Mouse (Mus musculus) ovary, adult 2 months (tissue): ENCODE results near the gene Agrn. TPM values are rescaled to one million over a fixed set of nuclear protein-coding genes. Genes with fewer than 3 reads are reported as not detected.

Experiments
- polyA plus RNA-seq: library from polyadenylated mRNA; depleted of rRNA; stranded (reverse); fragments of >200 nt; gene quantifications from 2 replicates; pipeline ENCODE4 v1.2.3, GENCODE M21; 2012; rRNA removed

Gene Agrn
- 102 and 106 TPM in 2 replicates for polyA plus RNA-seq

DNA sequence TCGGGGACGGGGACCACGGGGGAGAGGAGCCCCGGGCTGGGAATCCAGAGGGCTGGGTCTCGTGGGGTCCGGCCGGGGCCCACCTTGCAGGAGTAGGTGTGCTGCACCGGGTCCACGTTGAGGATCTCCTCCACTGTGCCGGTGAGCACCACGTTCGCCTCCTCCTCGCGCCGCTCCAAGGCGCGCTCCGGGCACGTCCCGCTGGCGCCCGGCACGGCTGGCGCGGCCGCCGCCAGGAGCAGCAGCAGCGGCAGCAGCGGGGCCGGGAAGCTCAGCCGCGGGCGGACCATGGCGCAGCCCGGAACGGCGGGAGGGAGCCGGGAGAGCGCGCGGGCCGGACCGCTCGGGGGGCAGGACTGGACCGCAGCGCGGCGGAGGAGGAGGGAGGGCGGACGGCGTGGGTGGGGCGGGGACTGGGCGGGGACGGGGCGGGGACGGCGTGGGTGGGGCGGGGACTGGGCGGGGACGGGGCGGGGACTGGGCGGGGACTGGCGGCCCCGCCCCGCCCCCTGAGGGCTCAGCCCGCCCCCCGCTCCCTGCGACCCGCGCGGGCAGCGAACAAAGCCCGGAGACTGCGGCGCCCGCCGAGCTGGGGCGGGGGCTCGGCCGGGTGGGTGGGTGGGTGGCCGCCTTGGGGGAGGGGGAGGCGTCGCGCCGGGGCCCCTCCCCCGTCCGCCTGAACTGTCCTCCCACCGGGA is at the start of gene Agrn:
Gene Agrn (minus strand): TSS at position 358 of the 698 bp plus-strand sequence.

DNA sequence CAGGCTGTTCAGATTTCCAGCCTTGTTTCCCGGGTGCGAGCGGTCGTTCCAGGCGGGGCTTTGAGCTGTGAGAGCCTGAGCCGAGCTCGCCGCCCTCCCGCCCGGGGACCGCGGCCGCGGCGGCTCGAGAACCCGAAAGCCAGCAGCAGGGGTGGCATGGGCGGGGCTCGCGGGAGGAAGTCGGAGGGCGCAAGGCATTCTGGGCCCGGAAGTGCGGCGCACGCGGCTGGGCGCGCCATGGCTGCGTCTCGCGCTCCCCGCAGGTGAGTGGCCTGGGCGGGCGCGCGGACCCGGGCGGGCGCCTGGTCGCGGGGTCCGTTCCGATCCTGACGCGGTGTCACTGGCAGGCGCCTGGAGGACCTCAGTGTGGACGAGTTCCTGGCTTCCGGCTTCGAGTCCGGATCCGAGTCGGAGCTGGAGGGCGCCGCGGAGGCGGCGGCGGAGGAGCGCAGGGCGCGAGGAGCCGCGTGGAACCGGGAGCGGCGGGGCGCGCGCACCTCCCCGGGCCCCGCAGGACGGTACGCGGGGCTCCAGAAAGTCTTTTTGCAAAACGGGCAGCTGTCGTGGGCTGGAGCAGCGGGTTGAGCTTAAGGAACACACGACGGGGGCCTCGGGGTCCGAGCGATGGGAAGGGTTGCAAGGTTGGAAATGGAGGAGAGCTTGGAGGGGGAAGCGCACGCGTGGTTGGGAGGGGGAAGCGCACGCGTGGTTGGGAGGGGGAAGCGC is 38.7 kb upstream of the Agrn start, which contains the start of gene Noc2l:
Gene Noc2l (plus strand): TSS at position 203 of the 726 bp plus-strand sequence.

DNA sequence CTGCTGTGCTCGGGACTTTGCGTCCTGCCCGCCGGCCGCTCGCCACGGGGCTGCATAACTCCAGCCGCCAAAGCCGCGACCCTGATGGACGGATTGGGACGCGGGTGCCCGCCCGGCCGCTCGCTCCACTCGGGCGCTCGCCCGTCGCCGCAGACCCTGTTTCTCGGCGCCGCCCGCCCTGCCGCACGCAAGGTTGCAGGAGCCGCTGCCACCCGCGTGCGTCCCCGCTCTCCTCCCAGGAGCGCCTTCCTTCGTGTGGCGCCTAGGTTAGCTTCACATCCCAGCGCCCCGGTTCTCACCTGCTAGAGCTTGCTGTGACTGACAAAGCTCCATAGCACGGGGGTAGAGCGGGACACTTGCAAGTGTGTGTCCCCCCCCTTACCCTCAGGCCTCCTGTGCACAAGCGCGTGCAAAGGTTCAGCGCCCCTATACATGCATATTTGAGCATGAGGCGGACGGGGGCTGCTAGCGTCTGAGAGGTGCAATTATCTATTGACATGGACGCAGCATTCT is 37.5 kb upstream of the Agrn start, which contains the start of gene Plekhn1:
Gene Plekhn1 (minus strand): TSS at position 157 of the 513 bp plus-strand sequence.

DNA sequence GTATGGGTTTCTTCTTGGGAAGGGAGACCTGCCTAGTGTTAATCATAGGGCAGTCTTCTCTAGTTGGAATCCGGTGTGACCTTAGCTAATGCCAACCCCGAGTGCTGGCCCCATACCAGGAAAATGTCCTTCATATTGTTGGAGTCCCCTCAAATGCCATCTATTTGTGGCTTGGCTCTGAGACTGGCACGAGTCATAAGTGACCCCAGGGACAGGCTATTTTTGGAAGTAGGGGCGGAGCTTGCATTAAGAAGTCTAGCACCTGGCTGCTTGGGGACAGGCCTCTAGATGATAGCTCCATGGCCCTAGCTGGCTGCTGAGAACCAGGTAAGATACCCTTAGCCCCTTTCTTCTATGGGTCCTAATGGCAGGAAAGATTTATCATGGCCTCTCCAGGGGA is 18.4 kb upstream of the Agrn start, which contains the start of gene Perm1:
Gene Perm1 (plus strand): TSS at position 220 of the 400 bp plus-strand sequence.

DNA sequence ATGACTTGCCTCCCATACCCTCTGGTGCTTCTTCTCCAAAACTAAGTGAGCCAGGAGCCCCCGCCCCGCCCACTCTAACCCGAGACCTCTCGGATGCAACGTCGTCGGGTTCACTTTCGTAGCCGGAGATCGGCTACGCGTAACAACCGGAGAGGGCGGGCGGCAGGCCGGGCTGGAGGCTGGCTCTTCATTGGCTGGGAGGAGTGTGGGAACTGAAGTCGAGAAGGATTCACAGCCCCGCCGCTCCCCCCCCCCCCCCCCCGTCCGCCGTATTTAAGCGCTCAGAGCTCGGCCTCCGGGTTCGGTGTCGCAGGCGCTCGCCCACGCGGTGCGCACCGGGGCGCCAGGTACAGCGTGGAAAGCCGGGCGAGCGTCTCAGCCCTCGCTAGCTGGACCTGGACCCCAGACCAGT is 5.7 kb upstream of the Agrn start, which contains the start of gene AW011738:
Gene AW011738 (plus strand): TSS at position 304 of the 412 bp plus-strand sequence.

DNA sequence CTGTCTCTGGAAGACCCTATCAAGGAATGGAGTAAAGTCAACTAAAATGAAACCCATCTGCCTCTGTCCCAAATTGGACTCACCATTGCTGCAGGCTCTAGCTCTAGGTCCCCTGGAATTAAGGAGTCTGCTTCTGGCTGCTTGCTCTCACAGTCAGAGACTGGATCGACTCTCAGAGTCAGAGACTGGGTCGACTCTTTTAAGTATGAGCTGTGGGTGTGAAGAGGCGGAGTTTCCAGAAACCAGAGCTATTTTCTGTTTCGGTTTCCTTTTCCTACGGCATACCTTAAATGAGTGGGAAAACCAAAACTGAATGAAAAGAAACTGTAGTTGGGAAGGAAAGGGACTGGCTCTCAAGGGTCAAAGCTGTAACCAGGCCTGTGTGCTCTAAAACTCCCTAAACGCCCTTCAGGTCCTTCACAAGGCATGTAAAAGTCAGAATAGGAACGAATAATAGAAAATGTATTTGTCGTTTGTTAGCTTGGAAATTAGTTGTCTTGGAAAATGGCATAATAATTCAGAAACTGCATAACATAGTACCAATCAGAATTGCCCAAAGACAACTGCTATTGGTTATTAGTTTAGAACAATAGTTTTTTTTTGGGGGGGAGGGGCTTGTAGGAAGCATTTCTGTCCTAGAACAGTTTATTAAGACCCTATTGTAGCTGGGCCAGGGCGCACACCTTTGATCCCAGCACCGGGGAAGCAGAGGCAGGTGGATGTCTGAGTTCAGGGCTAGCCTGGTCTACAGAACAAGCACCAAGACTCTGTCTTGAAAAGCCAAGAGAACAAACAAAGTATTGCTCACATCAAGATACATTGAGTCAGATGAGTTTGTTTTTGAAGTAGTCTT is 3.6 kb upstream of the Agrn start, which contains the start of gene Isg15:
Gene Isg15 (minus strand): TSS at position 196 of the 853 bp plus-strand sequence.

DNA sequence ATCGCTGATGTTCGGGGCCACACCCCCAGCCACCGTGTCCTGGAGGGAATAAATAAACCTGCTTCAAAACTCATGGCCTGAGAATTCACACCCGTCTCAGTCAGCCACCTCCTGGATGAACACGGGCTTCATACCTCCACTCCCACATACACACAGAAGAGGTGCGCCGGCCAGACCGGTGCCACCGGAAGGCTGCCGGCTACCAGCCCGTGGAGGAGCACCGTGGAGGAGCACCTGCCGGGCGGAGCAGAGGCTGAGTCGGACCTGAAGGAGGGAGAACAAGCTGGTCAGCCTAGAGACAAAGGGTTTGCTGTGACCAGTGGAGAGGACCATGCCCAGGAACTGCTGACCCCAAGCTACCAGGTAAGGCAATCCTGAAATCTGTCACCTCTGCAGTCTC is 66.9 kb downstream of the Agrn start, which contains the start of gene Rnf223:
Gene Rnf223 (plus strand): TSS at position 78 of the 400 bp plus-strand sequence.

Other genes starting within 250 kb of the Agrn start
- gene C1qtnf12, start 235.2 kb downstream of the Agrn start, polyA plus RNA-seq = 68.8 and 73.0 TPM in 2 replicates
- gene B3galt6, start 204.8 kb downstream of the Agrn start, polyA plus RNA-seq = 24.3 and 26.5 TPM in 2 replicates
- gene Sdf4, start 204.6 kb downstream of the Agrn start, polyA plus RNA-seq = 48.7 and 65.1 TPM in 2 replicates
- 3.9 and 6.8 TPM in 2 replicates for gene Tnfrsf4, start 183.6 kb downstream of the Agrn start, polyA plus RNA-seq
- 1.3 and 2.4 TPM in 2 replicates for gene Tnfrsf18, start 171.3 kb downstream of the Agrn start, polyA plus RNA-seq
- gene Ttll10, start 138.1 kb downstream of the Agrn start, polyA plus RNA-seq = 12.9 and 21.0 TPM in 2 replicates
- 41.1 and 43.5 TPM in 2 replicates for gene 9430015G10Rik, start 87.5 kb downstream of the Agrn start, polyA plus RNA-seq
- gene Rnf223, start 67.0 kb downstream of the Agrn start, polyA plus RNA-seq = 2.4 and 3.2 TPM in 2 replicates
- 11.5 and 19.8 TPM in 2 replicates for gene Isg15, start 3.3 kb upstream of the Agrn start, polyA plus RNA-seq
- 2.3 and 3.2 TPM in 2 replicates for gene AW011738, start 5.8 kb upstream of the Agrn start, polyA plus RNA-seq
- gene Perm1, start 18.4 kb upstream of the Agrn start, polyA plus RNA-seq = 0.47 and 0.60 TPM in 2 replicates
- gene Plekhn1, start 37.4 kb upstream of the Agrn start, polyA plus RNA-seq = 102 and 109 TPM in 2 replicates
- gene Noc2l, start 38.5 kb upstream of the Agrn start, polyA plus RNA-seq = 124 and 144 TPM in 2 replicates
- gene Samd11, start 58.2 kb upstream of the Agrn start, polyA plus RNA-seq = 0.64 and 0.67 TPM in 2 replicates
- not detected in 2 replicates for gene Vmn2r-ps159, start 133.6 kb upstream of the Agrn start, polyA plus RNA-seq